Mouse (Mus musculus) hindbrain, embryonic 12.5 days (tissue): Measurements from ENCODE around the gene Specc1. TPM values are rescaled to one million over a fixed set of nuclear protein-coding genes. Genes with fewer than 3 reads are reported as not detected.

ENCODE experiments used
- ATAC-seq: fragments of 200-750 bp; cut with Nextera tagmentation; 2 replicates; pipeline ENCODE4 v1.8.0; 2017; ENCODE audit warnings: moderate TSS enrichment; ENCODE audit not compliant: low FRiP score
- H3K27ac ChIP-seq: fragments of 300-500 bp; sonication (generic); 2 replicates; pipeline ENCODE4 v1.5.1; 2016; ENCODE audit warnings: mild to moderate bottlenecking
- H3K27me3 ChIP-seq: fragments of 300-500 bp; sonication (generic); 2 replicates; pipeline ENCODE4 v1.6.1; 2016; ENCODE audit warnings: mild to moderate bottlenecking
- H3K36me3 ChIP-seq: fragments of 300-500 bp; sonication (generic); 2 replicates; pipeline ENCODE4 v1.6.1; 2016; ENCODE audit warnings: mild to moderate bottlenecking
- H3K4me1 ChIP-seq: fragments of 300-500 bp; sonication (generic); 2 replicates; pipeline ENCODE4 v1.6.1; 2016
- H3K4me2 ChIP-seq: fragments of 300-500 bp; sonication (generic); replicated peaks from 2 replicates; pipeline ENCODE4 v1.6.1; 2016; ENCODE audit warnings: mild to moderate bottlenecking
- H3K4me3 ChIP-seq: fragments of 300-500 bp; sonication (generic); 2 replicates; pipeline ENCODE4 v1.5.1; 2016; ENCODE audit warnings: mild to moderate bottlenecking
- H3K9ac ChIP-seq: fragments of 300-500 bp; sonication (generic); 2 replicates; pipeline ENCODE4 v1.6.1; 2016; ENCODE audit warnings: mild to moderate bottlenecking, moderate library complexity
- H3K9me3 ChIP-seq: fragments of 300-500 bp; sonication (generic); replicated peaks from 2 replicates; pipeline ENCODE4 v1.6.1; 2016; ENCODE audit warnings: mild to moderate bottlenecking
- WGBS: fragments of 180-500 bp; shearing (Covaris S2); methylation state at CpG from one replicate; pipeline ENCODE4 v1.1.7; 2016; 5-methylcytosine and 5-hydroxymethylcytosine counted together
- polyA plus RNA-seq: library from polyadenylated mRNA; unstranded; fragments of >200 nt; fragmentation: Nextera tagmentation; extraction: Ambion mirVana; gene quantifications from 2 replicates; pipeline ENCODE4 v1.2.1, GENCODE M21; 2016

Gene Specc1
- polyA plus RNA-seq, 1 experiment from 2014 or later = 15.7 TPM

DNA sequence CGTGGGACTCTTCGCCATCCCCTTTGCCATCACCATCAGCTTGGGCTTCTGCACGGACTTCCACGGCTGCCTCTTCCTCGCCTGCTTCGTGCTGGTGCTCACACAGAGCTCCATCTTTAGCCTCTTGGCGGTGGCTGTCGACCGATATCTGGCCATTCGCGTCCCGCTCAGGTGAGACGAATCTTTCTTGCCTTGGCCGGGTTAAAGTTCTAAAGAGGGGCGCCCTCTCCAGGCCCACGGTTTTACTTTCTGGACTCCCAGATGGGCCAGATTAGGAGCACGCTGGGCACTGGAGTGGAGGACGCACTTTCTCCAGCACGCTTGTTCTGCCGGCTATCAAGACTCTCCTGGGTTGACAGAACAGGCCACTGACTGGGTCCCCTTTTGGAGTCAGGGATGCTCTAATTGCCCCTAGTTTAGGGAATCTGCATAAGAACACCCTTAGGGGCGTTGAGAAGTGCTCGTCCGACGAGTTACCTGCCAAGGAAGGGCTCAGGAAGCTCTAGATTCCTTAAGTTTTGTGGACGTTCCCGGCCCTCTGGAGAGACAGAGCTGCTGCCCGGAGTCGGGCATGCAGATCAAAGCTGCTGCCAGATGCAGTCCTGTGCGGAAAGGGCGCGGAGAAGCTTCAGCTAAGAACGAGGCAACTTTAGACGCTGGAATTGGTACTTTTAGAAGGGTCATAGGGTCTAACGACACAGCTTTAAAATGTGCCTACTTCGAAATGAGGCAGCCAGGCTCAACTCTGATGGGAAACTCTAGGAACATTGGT is 292.9 kb downstream of the Specc1 start:
- H3K9me3 ChIP-seq = no peaks in the 10 kb centered on the region; the same call in 1 of the 2 replicates
- peak overlapping the region; percentile 59 for H3K9ac ChIP-seq
- WGBS = 3% methylated on average over 35 of the region's 35 CpGs
- no peaks in the 10 kb centered on the region for H3K36me3 ChIP-seq
- peaks cover 24% of the 10 kb centered on the region for H3K4me1 ChIP-seq
- ATAC-seq = peak; percentile 48
- H3K4me2 ChIP-seq = peak overlapping the region; percentile 99
- peaks cover 39% of the 10 kb centered on the region for H3K27me3 ChIP-seq
- no peak overlapping the region for H3K27ac ChIP-seq
- H3K4me3 ChIP-seq = peak overlapping the region; percentile 65

DNA sequence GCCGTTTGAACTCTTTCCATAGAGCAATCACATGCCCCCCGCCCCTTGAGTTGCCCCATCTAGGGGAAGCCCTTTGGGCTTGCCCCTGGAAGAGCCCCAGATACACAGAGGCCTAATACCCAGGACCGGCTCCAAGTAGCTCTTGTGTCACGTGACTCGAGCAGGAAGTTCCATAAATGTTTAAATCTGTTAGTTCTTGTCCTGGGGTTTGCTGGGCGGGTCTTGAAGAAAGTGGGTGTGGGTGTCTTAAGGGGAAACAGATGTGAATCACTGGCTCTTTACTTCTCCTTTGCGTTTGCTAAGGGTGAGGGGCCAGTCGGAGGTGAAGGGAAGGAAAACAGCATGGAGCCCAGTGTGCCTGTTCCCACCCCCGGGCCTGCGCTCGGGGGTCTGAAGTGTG is 294.5 kb downstream of the Specc1 start:
- no peak overlapping the region for H3K4me3 ChIP-seq
- 59% methylated on average over 11 of the region's 11 CpGs for WGBS
- H3K36me3 ChIP-seq = no peaks in the 10 kb centered on the region
- peak overlapping the region; percentile 99 for H3K4me2 ChIP-seq
- no peak overlapping the region for H3K27ac ChIP-seq
- no peaks in the 10 kb centered on the region; the same call in 1 of the 2 replicates for H3K9me3 ChIP-seq
- ATAC-seq = no peak
- no peak overlapping the region for H3K9ac ChIP-seq
- peaks cover 24% of the 10 kb centered on the region for H3K4me1 ChIP-seq
- peaks cover 39% of the 10 kb centered on the region for H3K27me3 ChIP-seq

DNA sequence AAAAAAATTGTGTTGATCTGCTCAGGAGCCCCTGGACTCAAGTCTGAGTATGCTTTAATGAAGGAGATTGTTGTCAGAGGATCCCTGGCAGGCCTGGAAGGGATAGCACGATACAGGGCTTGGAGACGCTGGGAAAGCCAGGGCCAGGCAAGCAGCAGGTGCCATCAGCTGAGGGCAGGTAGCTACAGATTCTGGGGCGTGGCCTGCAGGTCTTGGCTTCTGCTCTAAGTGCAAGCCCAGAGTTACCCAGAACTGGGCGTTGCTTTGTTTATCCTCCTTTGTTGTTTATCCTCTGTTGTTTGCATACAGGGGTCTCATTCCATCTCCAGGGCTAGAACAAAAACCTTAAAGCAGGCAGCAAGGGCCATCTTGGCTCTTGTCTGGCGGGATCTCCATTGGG is 296.8 kb downstream of the Specc1 start:
- no peak overlapping the region for H3K27ac ChIP-seq
- H3K36me3 ChIP-seq = no peaks in the 10 kb centered on the region
- H3K4me1 ChIP-seq = peaks cover 20% of the 10 kb centered on the region
- H3K9me3 ChIP-seq = no peaks in the 10 kb centered on the region
- ATAC-seq = no peak
- WGBS = 71% methylated on average over 5 of the region's 5 CpGs
- no peak overlapping the region for H3K4me2 ChIP-seq
- H3K9ac ChIP-seq = no peak overlapping the region
- peaks cover 28% of the 10 kb centered on the region for H3K27me3 ChIP-seq
- H3K4me3 ChIP-seq = no peak overlapping the region

DNA sequence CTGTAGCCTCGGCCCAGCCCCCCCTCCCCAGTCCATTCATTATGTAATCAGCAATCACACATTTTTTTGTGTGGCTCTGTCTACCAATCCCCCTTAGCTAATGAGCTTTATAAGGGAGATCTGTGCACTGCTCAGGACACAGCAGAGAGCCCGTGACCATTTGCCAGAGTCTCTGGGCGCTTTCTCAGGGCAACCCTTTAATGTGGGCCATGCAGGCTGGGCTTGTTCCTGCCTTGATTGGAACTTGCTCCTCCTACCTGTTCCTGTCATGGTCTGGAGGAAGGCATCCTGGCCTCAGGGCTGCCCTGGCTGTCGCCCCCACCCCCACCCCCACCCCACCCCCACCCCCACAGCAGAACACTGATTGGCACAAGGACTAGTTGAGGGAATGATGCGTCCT is 302.7 kb downstream of the Specc1 start:
- 60% methylated on average over 5 of the region's 5 CpGs for WGBS
- no peak overlapping the region for H3K9ac ChIP-seq
- H3K4me2 ChIP-seq = no peak overlapping the region
- ATAC-seq = no peak
- H3K4me1 ChIP-seq = peaks cover 15% of the 10 kb centered on the region
- H3K36me3 ChIP-seq = no peaks in the 10 kb centered on the region
- no peaks in the 10 kb centered on the region for H3K27me3 ChIP-seq
- H3K27ac ChIP-seq = no peak overlapping the region
- no peak overlapping the region for H3K4me3 ChIP-seq
- H3K9me3 ChIP-seq = no peaks in the 10 kb centered on the region

DNA sequence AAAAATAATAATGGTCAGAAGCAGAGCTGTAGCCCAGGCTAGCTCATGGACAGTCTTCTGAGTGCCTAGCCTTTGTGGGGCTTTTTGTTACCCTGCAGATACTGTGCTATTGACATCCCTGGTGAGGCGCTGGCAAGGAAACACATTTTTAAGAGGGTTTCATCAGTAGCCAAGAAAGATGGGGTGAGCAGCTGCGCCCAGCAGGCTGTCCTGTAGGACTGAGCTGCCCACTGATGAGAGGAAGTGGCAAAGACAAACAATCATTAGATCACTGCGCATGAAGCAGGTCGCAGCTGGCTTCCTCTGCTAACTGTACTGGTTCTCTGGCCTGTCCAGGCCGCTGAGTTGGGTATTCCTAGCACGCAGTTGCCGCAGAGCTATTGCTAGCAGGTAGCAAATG is 307.0 kb downstream of the Specc1 start:
- Histone ChIP-seq H3K9me3 (no peaks in the 10 kb centered on the region), H3K27me3 (no peaks in the 10 kb centered on the region), H3K36me3 (no peaks in the 10 kb centered on the region), H3K4me3 (no peak overlapping the region), H3K4me1 (peaks cover 38% of the 10 kb centered on the region), H3K4me2 (no peak overlapping the region), H3K9ac (no peak overlapping the region), H3K27ac (no peak overlapping the region)
- ATAC-seq = no peak
- 72% methylated on average over 7 of the region's 7 CpGs for WGBS

DNA sequence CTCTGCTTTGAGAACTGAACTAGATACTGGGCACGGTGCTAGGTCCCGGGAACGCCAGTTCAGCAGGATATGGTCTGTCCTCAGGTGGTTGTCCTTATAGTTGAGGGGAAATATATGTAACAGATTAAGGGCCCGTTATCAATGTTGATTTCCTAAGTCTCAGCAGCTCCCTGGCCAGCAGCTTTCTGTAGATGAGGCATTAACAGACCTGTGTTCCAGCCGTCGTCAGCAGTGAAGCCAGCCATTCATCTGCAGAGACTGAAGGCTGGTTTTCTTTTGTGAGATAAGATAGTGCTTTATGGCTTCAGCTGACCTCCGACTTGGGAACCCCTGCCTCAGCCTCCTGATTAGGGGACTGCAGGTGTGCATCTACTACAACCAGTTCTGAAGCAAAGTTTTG is 307.5 kb downstream of the Specc1 start:
- H3K27me3 ChIP-seq = no peaks in the 10 kb centered on the region
- H3K9me3 ChIP-seq = no peaks in the 10 kb centered on the region
- peaks cover 36% of the 10 kb centered on the region for H3K4me1 ChIP-seq
- WGBS = 72% methylated on average over 7 of the region's 7 CpGs
- H3K4me2 ChIP-seq = no peak overlapping the region
- H3K4me3 ChIP-seq = no peak overlapping the region
- H3K27ac ChIP-seq = no peak overlapping the region
- no peak for ATAC-seq
- no peak overlapping the region for H3K9ac ChIP-seq
- H3K36me3 ChIP-seq = no peaks in the 10 kb centered on the region

DNA sequence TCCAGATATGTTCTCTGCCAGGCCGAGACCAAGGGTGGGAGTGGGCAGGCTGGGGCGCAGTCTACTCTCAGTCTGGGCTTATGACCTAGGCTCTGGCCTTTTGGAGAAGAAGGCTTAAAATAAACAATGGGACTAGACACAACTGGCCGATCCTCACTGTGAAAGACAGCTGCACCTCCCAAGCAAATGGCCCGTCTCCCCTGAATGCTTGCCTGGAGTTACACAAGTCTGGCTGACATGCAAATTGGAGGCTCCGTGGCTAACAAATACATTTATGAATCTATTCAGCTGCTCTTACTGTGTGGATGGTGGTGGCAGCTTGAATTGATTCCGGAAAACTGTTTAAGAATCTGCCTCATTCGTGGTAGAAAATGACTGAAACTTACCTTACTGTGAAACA is 309.1 kb downstream of the Specc1 start:
- H3K9me3 ChIP-seq = no peaks in the 10 kb centered on the region
- 51% methylated on average over 7 of the region's 7 CpGs for WGBS
- H3K27ac ChIP-seq = peak overlapping the region; percentile 60
- no peak overlapping the region for H3K4me3 ChIP-seq
- H3K27me3 ChIP-seq = no peaks in the 10 kb centered on the region
- peaks cover 31% of the 10 kb centered on the region for H3K4me1 ChIP-seq
- no peaks in the 10 kb centered on the region for H3K36me3 ChIP-seq
- no peak overlapping the region for H3K9ac ChIP-seq
- H3K4me2 ChIP-seq = no peak overlapping the region
- no peak for ATAC-seq

DNA sequence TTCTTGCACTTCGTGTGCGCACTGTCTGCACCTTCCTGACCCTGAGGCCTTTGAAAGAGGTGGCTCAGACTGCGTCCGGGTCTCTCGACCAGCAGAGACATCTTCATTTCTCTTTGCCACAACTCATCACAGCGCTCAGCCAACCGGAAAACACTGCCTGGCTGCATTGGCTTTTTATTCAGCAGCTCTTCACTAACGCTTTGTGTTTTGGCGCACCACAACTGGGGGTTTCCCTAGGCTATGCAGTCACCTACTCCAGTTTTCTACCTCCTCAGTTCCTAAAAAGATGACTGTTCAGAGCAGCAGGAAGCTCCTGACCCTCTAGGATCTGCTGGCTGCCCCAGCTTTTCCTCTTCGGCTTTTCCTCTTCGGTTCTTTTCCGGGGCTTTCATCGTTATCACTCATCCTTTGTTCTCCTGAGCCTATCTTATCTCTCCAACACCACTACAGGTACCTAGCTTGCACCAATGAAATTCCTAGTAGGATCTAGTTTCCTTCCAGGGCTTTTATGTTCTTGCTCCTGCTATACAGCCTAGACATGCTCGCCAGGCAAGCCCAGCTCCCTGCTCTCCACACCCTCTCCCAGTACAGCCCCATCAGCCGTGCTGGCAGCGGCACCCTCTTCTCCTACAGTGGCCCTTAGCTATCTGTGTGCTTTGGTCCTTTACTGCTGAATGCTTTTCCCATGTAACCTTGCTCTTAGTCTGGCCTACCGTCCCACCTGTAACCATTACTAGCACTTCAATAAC is 310.1 kb downstream of the Specc1 start:
- Histone ChIP-seq H3K4me1 (peaks cover 28% of the 10 kb centered on the region), H3K27me3 (no peaks in the 10 kb centered on the region), H3K27ac (peak overlapping the region; percentile 56; the same call in 1 of the 2 replicates), H3K36me3 (no peaks in the 10 kb centered on the region), H3K9me3 (no peaks in the 10 kb centered on the region), H3K4me2 (0 out of 2 replicates have a peak overlapping the region, but pooled peaks have one; percentile 7), H3K9ac (no peak overlapping the region), H3K4me3 (no peak overlapping the region)
- WGBS = 52% methylated on average over 17 of the region's 17 CpGs
- no peak for ATAC-seq

DNA sequence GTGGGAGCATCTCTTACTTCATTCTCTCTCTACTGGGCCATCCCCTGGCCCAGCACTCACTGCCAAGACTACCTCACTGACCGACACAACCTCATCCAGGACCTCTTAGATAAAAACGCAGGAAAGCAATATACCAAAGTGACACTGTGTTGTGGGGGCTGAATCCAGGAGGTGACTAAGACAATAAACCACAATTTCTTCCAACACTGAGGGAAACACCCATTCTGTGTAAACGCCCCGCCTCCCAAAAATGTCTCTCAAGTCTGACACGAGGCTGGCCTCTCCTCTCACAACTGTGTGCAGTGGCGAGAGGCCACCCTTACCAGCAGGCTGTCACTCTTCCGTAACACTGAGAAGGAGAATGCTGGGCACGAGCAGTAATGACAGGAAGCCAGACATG is 311.8 kb downstream of the Specc1 start:
- Histone ChIP-seq H3K9ac (no peak overlapping the region), H3K27me3 (no peaks in the 10 kb centered on the region), H3K27ac (no peak overlapping the region), H3K4me3 (no peak overlapping the region), H3K9me3 (no peaks in the 10 kb centered on the region), H3K36me3 (no peaks in the 10 kb centered on the region), H3K4me2 (no peak overlapping the region), H3K4me1 (peaks cover 26% of the 10 kb centered on the region)
- ATAC-seq = no peak
- WGBS = 75% methylated on average over 8 of the region's 8 CpGs

DNA sequence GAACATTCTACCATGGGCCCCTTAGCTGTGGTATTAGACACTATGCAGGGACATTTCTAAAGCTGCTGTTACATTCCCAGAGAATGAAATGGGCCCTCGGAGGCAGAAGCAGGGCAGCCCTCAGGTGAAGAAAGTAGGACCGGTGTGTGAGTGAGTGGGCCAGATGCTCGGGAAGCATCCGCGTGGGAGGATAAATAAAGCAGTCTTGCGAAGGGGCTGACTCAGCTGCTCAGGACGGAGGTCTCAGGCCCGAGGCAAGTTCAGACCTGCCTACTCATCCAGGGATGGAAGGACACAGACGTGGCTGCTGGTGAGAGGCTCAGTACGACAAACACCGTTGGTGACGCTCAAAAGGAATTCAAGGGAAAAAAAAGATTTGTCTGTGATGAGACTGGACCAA is 312.5 kb downstream of the Specc1 start:
- Histone ChIP-seq H3K4me1 (peaks cover 23% of the 10 kb centered on the region), H3K9ac (no peak overlapping the region), H3K27me3 (no peaks in the 10 kb centered on the region), H3K36me3 (no peaks in the 10 kb centered on the region), H3K9me3 (no peaks in the 10 kb centered on the region), H3K4me2 (no peak overlapping the region), H3K27ac (no peak overlapping the region), H3K4me3 (no peak overlapping the region)
- ATAC-seq = no peak
- WGBS = 77% methylated on average over 12 of the region's 12 CpGs

DNA sequence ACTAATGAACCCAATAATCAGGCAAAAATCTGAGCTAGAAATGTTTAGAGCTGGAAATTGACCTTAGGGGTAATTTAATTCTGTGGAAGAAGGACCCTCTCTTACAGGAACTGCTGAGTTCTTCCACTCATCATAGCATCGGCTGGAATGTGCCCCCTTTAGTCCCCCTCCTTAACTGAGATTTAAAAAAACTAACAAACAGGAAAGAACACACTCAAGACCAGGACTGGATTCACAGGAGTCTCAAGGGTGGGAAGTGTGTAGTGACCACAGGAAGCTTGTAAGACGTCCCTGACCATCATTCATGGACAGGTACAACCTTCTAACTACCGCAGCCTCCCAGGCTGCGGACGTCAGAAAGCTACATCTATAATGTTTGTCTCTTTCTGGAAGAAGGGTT is 314.3 kb downstream of the Specc1 start:
- Histone ChIP-seq H3K9ac (no peak overlapping the region), H3K4me2 (no peak overlapping the region), H3K27me3 (no peaks in the 10 kb centered on the region), H3K36me3 (no peaks in the 10 kb centered on the region), H3K9me3 (no peaks in the 10 kb centered on the region), H3K4me3 (no peak overlapping the region), H3K4me1 (peaks cover 16% of the 10 kb centered on the region), H3K27ac (no peak overlapping the region)
- ATAC-seq = no peak
- whole genome bisulfite sequencing = 60% methylated on average over 5 of the region's 5 CpGs
